Mouse (Mus musculus): ENCODE results near the gene Lman2l. TPM values are rescaled to one million over a fixed set of nuclear protein-coding genes. Genes with fewer than 3 reads are reported as not detected.

The Lman2l gene
- polyA plus RNA-seq, 1 experiment: 25.6 TPM

GRCm38 (mm10) chr1:36435071-36435470 lies 10.0 kb downstream of the Lman2l start:
- Histone ChIP-seq H3K27ac (replicated peaks; ENCODE audit: low read depth, low read length) (no peak overlapping the region), H3K4me3 (ENCODE audit: insufficient read depth, low read depth, low read length) (no peak overlapping the region), H3K4me1 (ENCODE audit: control insufficient read depth, insufficient read depth, insufficient read length, low read length) (no peaks in the 10 kb centered on the region)

DNA sequence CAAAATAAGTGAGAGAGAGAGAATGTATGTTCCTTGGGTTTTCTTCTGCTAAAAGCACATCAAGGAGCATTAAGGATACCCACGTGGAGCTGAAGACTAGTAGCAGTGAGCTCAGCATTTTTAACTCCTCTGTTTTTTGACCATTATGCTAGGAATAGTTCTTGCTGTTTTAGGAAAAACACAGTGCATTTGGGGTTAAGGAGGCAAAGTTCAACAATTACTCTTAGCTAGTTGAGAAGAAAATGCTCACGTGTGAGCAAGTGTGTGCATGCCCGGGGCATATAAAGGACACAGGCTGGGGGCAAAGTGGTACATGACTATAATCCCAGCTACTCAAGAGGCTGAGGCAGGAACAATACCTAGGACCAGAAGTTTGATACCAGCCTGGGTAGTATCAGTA lies 11.5 kb downstream of the Lman2l start:
- Histone ChIP-seq H3K4me3 (ENCODE audit: insufficient read depth, low read depth, low read length) (no peak overlapping the region), H3K27ac (replicated peaks; ENCODE audit: low read depth, low read length) (no peak overlapping the region)

GRCm38 (mm10) chr1:36432999-36433398 lies 12.1 kb downstream of the Lman2l start:
- Histone ChIP-seq H3K4me1 (ENCODE audit: control insufficient read depth, insufficient read depth, insufficient read length, low read length) (no peaks in the 10 kb centered on the region), H3K27ac (replicated peaks; ENCODE audit: low read depth, low read length) (no peak overlapping the region), H3K4me3 (ENCODE audit: insufficient read depth, low read depth, low read length) (no peak overlapping the region)

More for the DNA sequence above, 11.5 kb downstream of the Lman2l start:
- H3K4me1 ChIP-seq (ENCODE audit: control insufficient read depth, insufficient read depth, insufficient read length, low read length): no peaks in the 10 kb centered on the region

DNA sequence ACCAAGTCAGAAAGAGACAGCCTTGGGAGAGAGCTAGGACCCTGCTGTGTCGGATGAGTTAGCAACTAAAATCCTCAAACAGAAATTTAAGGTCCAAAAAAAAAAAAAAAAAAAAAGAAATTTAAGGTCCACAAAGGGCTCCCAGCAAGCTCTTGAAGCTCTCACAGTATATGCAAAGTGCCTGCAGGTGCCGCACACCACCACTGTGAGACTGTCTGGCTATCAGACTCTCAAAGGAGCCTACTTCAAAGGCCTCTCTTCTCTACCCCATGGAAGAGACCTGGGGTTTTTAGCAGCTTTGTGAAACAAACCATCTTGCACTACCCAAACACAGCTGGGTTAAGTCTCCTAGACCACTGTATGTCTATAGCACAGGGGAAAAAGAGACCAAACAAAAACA lies 15.6 kb downstream of the Lman2l start:
- Histone ChIP-seq H3K4me3 (ENCODE audit: insufficient read depth, low read depth, low read length) (no peak overlapping the region), H3K27ac (replicated peaks; ENCODE audit: low read depth, low read length) (no peak overlapping the region), H3K4me1 (ENCODE audit: control insufficient read depth, insufficient read depth, insufficient read length, low read length) (no peaks in the 10 kb centered on the region)

GRCm38 (mm10) chr1:36404531-36404930 lies 40.5 kb downstream of the Lman2l start:
- H3K4me3 ChIP-seq (ENCODE audit: insufficient read depth, low read depth, low read length): no peak overlapping the region
- H3K27ac ChIP-seq (replicated peaks; ENCODE audit: low read depth, low read length): no peak overlapping the region
- H3K4me1 ChIP-seq (ENCODE audit: control insufficient read depth, insufficient read depth, insufficient read length, low read length): no peaks in the 10 kb centered on the region

- no peak overlapping the region for H3K4me3 ChIP-seq (ENCODE audit: insufficient read depth, low read depth, low read length)
- no peak overlapping the region for H3K27ac ChIP-seq (replicated peaks; ENCODE audit: low read depth, low read length)
- H3K4me1 ChIP-seq (ENCODE audit: control insufficient read depth, insufficient read depth, insufficient read length, low read length): no peaks in the 10 kb centered on the region
Observed at GRCm38 (mm10) chr1:36401509-36401908, 43.6 kb downstream of the Lman2l start.

DNA sequence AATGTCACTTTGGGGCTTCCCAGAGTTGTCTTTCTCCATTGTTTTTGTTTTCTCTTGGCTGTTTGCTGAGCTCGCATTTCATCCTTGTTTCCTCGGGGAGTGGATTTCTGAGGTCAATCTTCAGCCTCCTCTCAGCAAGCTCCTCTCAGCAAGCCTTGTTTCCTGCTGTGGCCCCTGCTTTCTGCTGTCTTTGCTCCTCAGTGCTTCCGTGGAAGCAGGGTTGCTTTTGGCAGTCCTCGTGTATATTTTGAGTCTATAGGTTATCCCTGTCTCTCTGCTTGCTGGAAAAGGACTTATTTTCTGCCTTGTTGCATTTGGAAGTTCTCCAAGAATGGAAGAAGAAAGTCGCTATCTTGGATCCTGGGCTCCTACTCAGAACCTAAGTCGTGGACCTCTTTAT lies 48.0 kb downstream of the Lman2l start:
- Histone ChIP-seq H3K27ac (replicated peaks; ENCODE audit: low read depth, low read length) (no peak overlapping the region), H3K4me1 (ENCODE audit: control insufficient read depth, insufficient read depth, insufficient read length, low read length) (no peaks in the 10 kb centered on the region), H3K4me3 (ENCODE audit: insufficient read depth, low read depth, low read length) (no peak overlapping the region)

GRCm38 (mm10) chr1:36379582-36379981 lies 65.5 kb downstream of the Lman2l start:
- Histone ChIP-seq H3K4me1 (ENCODE audit: control insufficient read depth, insufficient read depth, insufficient read length, low read length) (no peaks in the 10 kb centered on the region), H3K27ac (replicated peaks; ENCODE audit: low read depth, low read length) (no peak overlapping the region), H3K4me3 (ENCODE audit: insufficient read depth, low read depth, low read length) (no peak overlapping the region)

DNA sequence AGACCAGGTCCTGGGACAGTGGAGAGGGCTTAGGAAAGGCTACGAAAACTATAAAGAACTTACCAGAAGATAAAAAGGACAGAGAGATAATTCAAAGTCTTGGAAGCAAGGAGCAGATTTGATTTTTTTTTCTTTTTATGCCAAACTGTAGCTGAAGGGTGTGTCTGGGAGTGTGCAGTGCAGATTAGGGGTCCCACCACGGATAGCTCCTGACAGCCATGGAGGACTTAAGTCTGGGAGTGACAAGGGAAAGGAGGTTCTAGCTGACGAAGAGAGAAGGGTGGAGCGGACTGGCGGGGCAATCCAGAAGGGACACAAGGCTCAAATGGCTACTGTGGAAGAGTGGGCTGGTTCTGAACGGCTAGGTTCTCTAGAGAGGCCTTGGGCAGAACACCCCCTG lies 66.2 kb downstream of the Lman2l start:
- Histone ChIP-seq H3K4me3 (ENCODE audit: insufficient read depth, low read depth, low read length) (no peak overlapping the region), H3K27ac (replicated peaks; ENCODE audit: low read depth, low read length) (no peak overlapping the region), H3K4me1 (ENCODE audit: control insufficient read depth, insufficient read depth, insufficient read length, low read length) (no peaks in the 10 kb centered on the region)

- Histone ChIP-seq H3K4me3 (ENCODE audit: insufficient read depth, low read depth, low read length) (no peak within 1 kb of the TSS), H3K27ac (replicated peaks; ENCODE audit: low read depth, low read length) (no peak within 1 kb of the TSS), H3K4me1 (ENCODE audit: control insufficient read depth, insufficient read depth, insufficient read length, low read length) (0 out of 2 replicates have a peak, but pooled peaks cover 8% of the 10 kb centered on the region)
Observed at GRCm38 (mm10) chr1:36371934-36372845, 72.9 kb downstream of the Lman2l start, which contains the start of gene Fer1l5. Gene Fer1l5 (plus strand): TSS chr1:36372291.

DNA sequence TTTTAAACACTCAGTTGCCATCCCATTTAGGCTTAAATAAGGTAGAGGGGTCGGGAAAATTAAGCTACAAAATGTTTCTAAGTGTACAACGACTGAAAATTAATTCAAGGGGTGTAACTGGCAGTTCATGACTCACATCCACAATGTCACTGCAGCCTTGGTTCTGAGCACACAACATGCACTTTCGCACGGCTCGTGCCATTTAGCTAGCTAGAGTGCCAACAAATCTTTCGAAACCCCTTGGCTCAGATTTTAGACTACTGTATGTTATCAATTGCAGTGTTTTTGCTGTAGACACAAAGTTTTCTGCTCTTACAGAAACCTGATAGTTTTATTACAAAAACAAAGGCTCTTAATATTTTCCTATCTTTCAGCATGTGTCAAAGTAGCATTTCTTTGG lies 74.2 kb downstream of the Lman2l start:
- Histone ChIP-seq H3K4me1 (ENCODE audit: control insufficient read depth, insufficient read depth, insufficient read length, low read length) (0 out of 2 replicates have a peak, but pooled peaks cover 8% of the 10 kb centered on the region), H3K27ac (replicated peaks; ENCODE audit: low read depth, low read length) (no peak overlapping the region), H3K4me3 (ENCODE audit: insufficient read depth, low read depth, low read length) (no peak overlapping the region)

Other genes starting within 250 kb of the Lman2l start
- gene Uggt1, start 200.6 kb downstream of the Lman2l start, polyA plus RNA-seq (2012; ENCODE audit: insufficient read depth, insufficient read length, missing spikeins): 11.0 and 11.6 TPM in 2 replicates
- 2.0 and 2.5 TPM in 2 replicates for gene Neurl3, start 170.6 kb downstream of the Lman2l start, polyA plus RNA-seq (2012; ENCODE audit: insufficient read depth, insufficient read length, missing spikeins)
- gene Arid5a, start 137.5 kb downstream of the Lman2l start, polyA plus RNA-seq (2012; ENCODE audit: insufficient read depth, insufficient read length, missing spikeins): 1.3 and 4.0 TPM in 2 replicates
- 26.9 and 35.3 TPM in 2 replicates for gene Kansl3, start 76.1 kb downstream of the Lman2l start, polyA plus RNA-seq (2012; ENCODE audit: insufficient read depth, insufficient read length, missing spikeins)
- not detected in 2 replicates for gene Fer1l5, start 73.0 kb downstream of the Lman2l start, polyA plus RNA-seq (2012; ENCODE audit: insufficient read depth, insufficient read length, missing spikeins)
- 1.5 TPM in 2 replicates for gene Cnnm4, start 26.3 kb upstream of the Lman2l start, polyA plus RNA-seq (2012; ENCODE audit: insufficient read depth, insufficient read length, missing spikeins)
- gene Cnnm3, start 66.6 kb upstream of the Lman2l start, polyA plus RNA-seq (2012; ENCODE audit: insufficient read depth, insufficient read length, missing spikeins): 7.2 and 7.3 TPM in 2 replicates
- 17.9 and 25.2 TPM in 2 replicates for gene Ankrd23, start 91.6 kb upstream of the Lman2l start, polyA plus RNA-seq (2012; ENCODE audit: insufficient read depth, insufficient read length, missing spikeins)
- gene Gm42417, start 94.2 kb upstream of the Lman2l start, polyA plus RNA-seq (2012; ENCODE audit: insufficient read depth, insufficient read length, missing spikeins): 4.1 and 7.8 TPM in 2 replicates
- 5.0 and 8.4 TPM in 2 replicates for gene Ankrd39, start 102.2 kb upstream of the Lman2l start, polyA plus RNA-seq (2012; ENCODE audit: insufficient read depth, insufficient read length, missing spikeins)
- gene Sema4c, start 113.1 kb upstream of the Lman2l start, polyA plus RNA-seq (2012; ENCODE audit: insufficient read depth, insufficient read length, missing spikeins): 4.1 and 6.7 TPM in 2 replicates
- not detected in 2 replicates for gene Fam178b, start 237.9 kb upstream of the Lman2l start, polyA plus RNA-seq (2012; ENCODE audit: insufficient read depth, insufficient read length, missing spikeins)
- 5,769 and 6,142 TPM in 2 replicates for gene Cox5b, start 246.2 kb upstream of the Lman2l start, polyA plus RNA-seq (2012; ENCODE audit: insufficient read depth, insufficient read length, missing spikeins)

All from brown adipose tissue, adult 24 weeks (tissue).